Mouse (Mus musculus): ENCODE data around the gene Mef2d. TPM values are rescaled to one million over a fixed set of nuclear protein-coding genes. Genes with fewer than 3 reads are reported as not detected.

Mef2d gene
- polyA plus RNA-seq, 1 experiment from 2014 or later, result 25.3 TPM

- 41% methylated on average over 5 of the region's 5 CpGs for WGBS
- Histone ChIP-seq H3K27me3 (replicated peaks) (no peaks in the 10 kb centered on the region), H3K9me3 (no peaks in the 10 kb centered on the region), H3K4me2 (no peak overlapping the region), H3K27ac (no peak overlapping the region), H3K4me1 (peaks cover 88% of the 10 kb centered on the region), H3K4me3 (no peak overlapping the region), H3K9ac (no peak overlapping the region), H3K36me3 (replicated peaks) (no peaks in the 10 kb centered on the region)
- ATAC-seq (replicated peaks), result no peak
Observed at GRCm38 (mm10) chr3:88146376-88147112, 4.4 kb downstream of the Mef2d start.

- ATAC-seq (replicated peaks), result no peak
- Histone ChIP-seq H3K36me3 (replicated peaks) (no peaks in the 10 kb centered on the region), H3K9ac (no peak overlapping the region), H3K9me3 (no peaks in the 10 kb centered on the region), H3K4me3 (no peak overlapping the region), H3K27me3 (replicated peaks) (no peaks in the 10 kb centered on the region), H3K4me2 (no peak overlapping the region), H3K27ac (no peak overlapping the region), H3K4me1 (peaks cover 94% of the 10 kb centered on the region)
- 91% methylated on average over 2 of the region's 2 CpGs for WGBS
Observed at GRCm38 (mm10) chr3:88147444-88147843, 5.3 kb downstream of the Mef2d start.

- WGBS, result 76% methylated on average over 1 of the region's 1 CpGs
Observed at GRCm38 (mm10) chr3:88147866-88148265, 5.7 kb downstream of the Mef2d start.

GRCm38 (mm10) chr3:88148354-88148753 lies 6.2 kb downstream of the Mef2d start:
- no peak for ATAC-seq (replicated peaks)
- H3K27ac ChIP-seq, result no peak overlapping the region
- no peak overlapping the region for H3K4me2 ChIP-seq
- H3K27me3 ChIP-seq (replicated peaks), result no peaks in the 10 kb centered on the region
- WGBS, result 87% methylated on average over 5 of the region's 5 CpGs
- H3K4me1 ChIP-seq, result peaks cover 99% of the 10 kb centered on the region
- H3K9ac ChIP-seq, result no peak overlapping the region
- no peaks in the 10 kb centered on the region for H3K36me3 ChIP-seq (replicated peaks)
- H3K4me3 ChIP-seq, result no peak overlapping the region
- H3K9me3 ChIP-seq, result no peaks in the 10 kb centered on the region

More at GRCm38 (mm10) chr3:88147866-88148265, 5.7 kb downstream of the Mef2d start:
- Histone ChIP-seq H3K9me3 (no peaks in the 10 kb centered on the region), H3K4me2 (no peak overlapping the region), H3K27me3 (replicated peaks) (no peaks in the 10 kb centered on the region), H3K9ac (no peak overlapping the region), H3K4me1 (peaks cover 99% of the 10 kb centered on the region), H3K4me3 (no peak overlapping the region), H3K27ac (no peak overlapping the region), H3K36me3 (replicated peaks) (no peaks in the 10 kb centered on the region)
- no peak for ATAC-seq (replicated peaks)

GRCm38 (mm10) chr3:88148776-88149509 lies 6.8 kb downstream of the Mef2d start:
- Histone ChIP-seq H3K9me3 (no peaks in the 10 kb centered on the region), H3K4me3 (no peak overlapping the region), H3K9ac (no peak overlapping the region), H3K27me3 (replicated peaks) (no peaks in the 10 kb centered on the region), H3K27ac (peak overlapping the region; percentile 82), H3K4me1 (peaks cover 97% of the 10 kb centered on the region), H3K36me3 (replicated peaks) (no peaks in the 10 kb centered on the region), H3K4me2 (peak overlapping the region; percentile 28; the same call in 1 of the 2 replicates)
- WGBS, result 58% methylated on average over 4 of the region's 4 CpGs
- no peak for ATAC-seq (replicated peaks)

GRCm38 (mm10) chr3:88149510-88149974 lies 7.4 kb downstream of the Mef2d start:
- H3K4me3 ChIP-seq, result no peak overlapping the region
- peak overlapping the region; percentile 28; the same call in 1 of the 2 replicates for H3K4me2 ChIP-seq
- peak overlapping the region; percentile 82 for H3K27ac ChIP-seq
- peak overlapping the region; percentile 32; the same call in 1 of the 2 replicates for H3K9ac ChIP-seq
- no peak for ATAC-seq (replicated peaks)
- H3K9me3 ChIP-seq, result no peaks in the 10 kb centered on the region
- H3K36me3 ChIP-seq (replicated peaks), result no peaks in the 10 kb centered on the region
- peaks cover 91% of the 10 kb centered on the region for H3K4me1 ChIP-seq
- WGBS, result 15% methylated on average over 6 of the region's 6 CpGs
- H3K27me3 ChIP-seq (replicated peaks), result no peaks in the 10 kb centered on the region

- peak; percentile 16 for ATAC-seq (replicated peaks)
- H3K4me3 ChIP-seq, result no peak overlapping the region
- peak overlapping the region; percentile 32 for H3K9ac ChIP-seq
- peak overlapping the region; percentile 28 for H3K4me2 ChIP-seq
- H3K36me3 ChIP-seq (replicated peaks), result no peaks in the 10 kb centered on the region
- 15% methylated on average over 14 of the region's 14 CpGs for WGBS
- H3K27ac ChIP-seq, result peak overlapping the region; percentile 82
- no peaks in the 10 kb centered on the region for H3K9me3 ChIP-seq
- peaks cover 83% of the 10 kb centered on the region for H3K4me1 ChIP-seq
- H3K27me3 ChIP-seq (replicated peaks), result no peaks in the 10 kb centered on the region
Observed at GRCm38 (mm10) chr3:88150061-88150998, 8.2 kb downstream of the Mef2d start.

- Histone ChIP-seq H3K27me3 (replicated peaks) (no peaks in the 10 kb centered on the region), H3K4me3 (no peak overlapping the region), H3K4me1 (peaks cover 76% of the 10 kb centered on the region), H3K9ac (no peak overlapping the region), H3K27ac (peak overlapping the region; percentile 82), H3K36me3 (replicated peaks) (no peaks in the 10 kb centered on the region), H3K9me3 (no peaks in the 10 kb centered on the region), H3K4me2 (0 out of 2 replicates have a peak overlapping the region, but pooled peaks have one; percentile 28)
- ATAC-seq (replicated peaks), result no peak
- WGBS, result 51% methylated on average over 3 of the region's 3 CpGs
Observed at GRCm38 (mm10) chr3:88150999-88151364, 8.8 kb downstream of the Mef2d start.

GRCm38 (mm10) chr3:88152056-88152455 lies 9.9 kb downstream of the Mef2d start:
- H3K36me3 ChIP-seq (replicated peaks), result no peaks in the 10 kb centered on the region
- 29% methylated on average over 3 of the region's 3 CpGs for WGBS
- H3K9ac ChIP-seq, result 0 out of 2 replicates have a peak overlapping the region, but pooled peaks have one; percentile 16
- H3K4me3 ChIP-seq, result no peak overlapping the region
- peak overlapping the region; percentile 37 for H3K4me2 ChIP-seq
- H3K27ac ChIP-seq, result peak overlapping the region; percentile 82
- H3K27me3 ChIP-seq (replicated peaks), result no peaks in the 10 kb centered on the region
- peaks cover 66% of the 10 kb centered on the region for H3K4me1 ChIP-seq
- H3K9me3 ChIP-seq, result no peaks in the 10 kb centered on the region
- ATAC-seq (replicated peaks), result peak; percentile 92

GRCm38 (mm10) chr3:88153290-88154011 lies 11.3 kb downstream of the Mef2d start:
- H3K9ac ChIP-seq, result no peak overlapping the region
- H3K36me3 ChIP-seq (replicated peaks), result no peaks in the 10 kb centered on the region
- 89% methylated on average over 3 of the region's 3 CpGs for WGBS
- H3K4me1 ChIP-seq, result peaks cover 62% of the 10 kb centered on the region
- no peaks in the 10 kb centered on the region for H3K9me3 ChIP-seq
- H3K4me2 ChIP-seq, result no peak overlapping the region
- H3K27ac ChIP-seq, result peak overlapping the region; percentile 82
- no peak for ATAC-seq (replicated peaks)
- no peaks in the 10 kb centered on the region for H3K27me3 ChIP-seq (replicated peaks)
- no peak overlapping the region for H3K4me3 ChIP-seq

- 85% methylated on average over 2 of the region's 2 CpGs for WGBS
- Histone ChIP-seq H3K27me3 (replicated peaks) (no peaks in the 10 kb centered on the region), H3K9ac (no peak overlapping the region), H3K4me2 (no peak overlapping the region), H3K4me1 (peaks cover 55% of the 10 kb centered on the region), H3K36me3 (replicated peaks) (no peaks in the 10 kb centered on the region), H3K9me3 (no peaks in the 10 kb centered on the region), H3K27ac (no peak overlapping the region), H3K4me3 (no peak overlapping the region)
- no peak for ATAC-seq (replicated peaks)
Observed at GRCm38 (mm10) chr3:88154236-88154635, 12.1 kb downstream of the Mef2d start.

Measured in midbrain, embryonic 15.5 days (tissue).